Mouse (Mus musculus): ENCODE results near the gene Rad21l. TPM values are rescaled to one million over a fixed set of nuclear protein-coding genes. Genes with fewer than 3 reads are reported as not detected.
"Not testable (repeated sequence)": the region's sequence is repeated elsewhere in the genome, so short reads cannot be mapped to it uniquely, and the experiment has no call there.

Rad21l gene
- total RNA-seq, 1 experiment, result 0.13 TPM

DNA sequence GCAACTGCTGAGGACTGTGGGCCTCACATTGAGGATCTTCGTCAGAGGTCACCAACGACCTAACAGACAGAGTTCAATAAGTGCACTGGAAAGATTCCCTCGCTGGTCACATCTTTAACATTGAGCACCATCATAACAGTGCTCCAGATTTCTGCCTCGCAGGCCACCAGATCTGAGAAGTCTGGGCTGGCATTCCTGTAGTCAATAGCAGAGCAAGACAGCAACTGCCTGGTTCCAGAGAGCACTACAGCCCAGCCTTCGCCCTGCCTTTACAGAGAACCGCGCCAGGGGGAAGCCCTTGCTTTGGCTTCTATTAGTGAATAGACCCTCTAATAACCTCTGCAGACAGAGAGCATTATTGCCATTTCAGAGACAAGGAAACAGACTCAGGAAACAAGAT is 42.0 kb downstream of the Rad21l start:
- no peaks in the 10 kb centered on the region for H3K9me3 ChIP-seq (ENCODE audit: control insufficient read depth, insufficient read depth, low read depth, low read length)
- no peak overlapping the region for H3K27ac ChIP-seq (ENCODE audit: insufficient read depth, low read depth, low read length, poor library complexity, severe bottlenecking)
- no peak overlapping the region for H3K4me3 ChIP-seq (ENCODE audit: insufficient read depth in 1 of 2, low read depth in 1 of 2, low read length in 2 of 2, poor library complexity in 1 of 2, severe bottlenecking in 1 of 2)
- no peak for DNase-seq (ENCODE audit: low read depth, low spot score)
- no peaks in the 10 kb centered on the region for H3K36me3 ChIP-seq (ENCODE audit: control insufficient read depth, insufficient read depth, low read length, poor library complexity, severe bottlenecking)
- in situ Hi-C loops (cut with MboI; ENCODE audit: low sequenced_read_pairs in 2 of 2, unreplicated experiment in 2 of 2), result no loop called here
- H3K9ac ChIP-seq (ENCODE audit: insufficient read depth, low read depth, low read length, poor library complexity, severe bottlenecking), result no peak overlapping the region
- H3K4me1 ChIP-seq (ENCODE audit: control insufficient read depth in 2 of 2, insufficient read depth in 2 of 2, low read length in 2 of 2, poor library complexity in 1 of 2), result no peaks in the 10 kb centered on the region; a peak in 1 of 4 replicates
- TF ChIP-seq ZC3H11A (IDR thresholded peaks at IDR 0.05; ENCODE audit: borderline replicate concordance, low read depth, low read length), result no peak
- no peak for TF ChIP-seq CHD2 (IDR thresholded peaks at IDR 0.05; ENCODE audit: low read depth, low read length)
- TF ChIP-seq MAFK (IDR thresholded peaks at IDR 0.05; ENCODE audit: insufficient read depth, low read depth, low read length), result no peak
- no peak for TF ChIP-seq HCFC1 (IDR thresholded peaks at IDR 0.05; ENCODE audit: borderline replicate concordance, insufficient read depth, low read length)
- TF ChIP-seq ZNF384 (IDR thresholded peaks at IDR 0.05; ENCODE audit: low read depth, low read length), result no peak

- no peak for DNase-seq (ENCODE audit: low read depth, low spot score)
- no peak overlapping the region for H3K4me3 ChIP-seq (ENCODE audit: insufficient read depth in 1 of 2, low read depth in 1 of 2, low read length in 2 of 2, poor library complexity in 1 of 2, severe bottlenecking in 1 of 2)
- in situ Hi-C loops (cut with MboI; ENCODE audit: low sequenced_read_pairs in 2 of 2, unreplicated experiment in 2 of 2), result no loop called here
Measured at GRCm38 (mm10) chr2:151623776-151624175, 44.6 kb downstream of the Rad21l start.

GRCm38 (mm10) chr2:151616551-151617329 is 51.6 kb downstream of the Rad21l start:
- TF ChIP-seq MAFK (IDR thresholded peaks at IDR 0.05; ENCODE audit: insufficient read depth, low read depth, low read length), result no peak
- no peak for TF ChIP-seq ZNF384 (IDR thresholded peaks at IDR 0.05; ENCODE audit: low read depth, low read length)
- TF ChIP-seq ZC3H11A (IDR thresholded peaks at IDR 0.05; ENCODE audit: borderline replicate concordance, low read depth, low read length), result no peak
- TF ChIP-seq CHD2 (IDR thresholded peaks at IDR 0.05; ENCODE audit: low read depth, low read length), result no peak
- no peak for TF ChIP-seq HCFC1 (IDR thresholded peaks at IDR 0.05; ENCODE audit: borderline replicate concordance, insufficient read depth, low read length)
- in situ Hi-C loops (cut with MboI; ENCODE audit: low sequenced_read_pairs in 2 of 2, unreplicated experiment in 2 of 2), result no loop called here
- Histone ChIP-seq H3K27ac (ENCODE audit: insufficient read depth, low read depth, low read length, poor library complexity, severe bottlenecking) (no peak overlapping the region), H3K4me3 (ENCODE audit: insufficient read depth in 1 of 2, low read depth in 1 of 2, low read length in 2 of 2, poor library complexity in 1 of 2, severe bottlenecking in 1 of 2) (no peak overlapping the region), H3K36me3 (ENCODE audit: control insufficient read depth, insufficient read depth, low read length, poor library complexity, severe bottlenecking) (no peaks in the 10 kb centered on the region), H3K9ac (ENCODE audit: insufficient read depth, low read depth, low read length, poor library complexity, severe bottlenecking) (no peak overlapping the region), H3K9me3 (ENCODE audit: control insufficient read depth, insufficient read depth, low read depth, low read length) (no peaks in the 10 kb centered on the region), H3K4me1 (ENCODE audit: control insufficient read depth in 2 of 2, insufficient read depth in 2 of 2, low read length in 2 of 2, poor library complexity in 1 of 2) (no peaks in the 10 kb centered on the region)
- DNase-seq (ENCODE audit: low read depth, low spot score), result no peak

More at GRCm38 (mm10) chr2:151623776-151624175, 44.6 kb downstream of the Rad21l start:
- Histone ChIP-seq H3K9me3 (ENCODE audit: control insufficient read depth, insufficient read depth, low read depth, low read length) (no peaks in the 10 kb centered on the region), H3K9ac (ENCODE audit: insufficient read depth, low read depth, low read length, poor library complexity, severe bottlenecking) (no peak overlapping the region), H3K27ac (ENCODE audit: insufficient read depth, low read depth, low read length, poor library complexity, severe bottlenecking) (no peak overlapping the region), H3K4me1 (ENCODE audit: control insufficient read depth in 2 of 2, insufficient read depth in 2 of 2, low read length in 2 of 2, poor library complexity in 1 of 2) (no peaks in the 10 kb centered on the region), H3K36me3 (ENCODE audit: control insufficient read depth, insufficient read depth, low read length, poor library complexity, severe bottlenecking) (no peaks in the 10 kb centered on the region)
- TF ChIP-seq HCFC1 (IDR thresholded peaks at IDR 0.05; ENCODE audit: borderline replicate concordance, insufficient read depth, low read length), result no peak
- TF ChIP-seq ZNF384 (IDR thresholded peaks at IDR 0.05; ENCODE audit: low read depth, low read length), result no peak
- TF ChIP-seq MAFK (IDR thresholded peaks at IDR 0.05; ENCODE audit: insufficient read depth, low read depth, low read length), result no peak
- TF ChIP-seq CHD2 (IDR thresholded peaks at IDR 0.05; ENCODE audit: low read depth, low read length), result no peak
- TF ChIP-seq ZC3H11A (IDR thresholded peaks at IDR 0.05; ENCODE audit: borderline replicate concordance, low read depth, low read length), result no peak

DNA sequence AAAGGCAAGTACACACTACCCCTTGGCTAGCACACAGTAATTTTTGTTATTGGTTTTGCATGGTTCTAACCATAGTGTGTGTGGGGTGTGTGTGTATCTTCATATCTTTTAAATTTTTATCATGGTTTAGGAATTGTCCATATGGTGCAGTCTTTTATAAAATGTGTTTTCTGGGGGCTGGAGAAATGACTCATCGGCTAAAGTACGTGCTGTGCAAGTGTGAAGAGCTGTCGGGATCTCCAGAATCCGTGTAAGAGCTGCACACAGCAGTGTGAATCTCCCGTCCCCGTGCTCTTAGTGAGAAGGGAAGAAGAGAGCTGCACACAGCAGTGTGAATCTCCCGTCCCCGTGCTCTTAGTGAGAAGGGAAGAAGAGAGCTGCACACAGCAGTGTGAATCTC is 52.6 kb downstream of the Rad21l start:
- H3K9ac ChIP-seq (ENCODE audit: insufficient read depth, low read depth, low read length, poor library complexity, severe bottlenecking); DNase-seq (ENCODE audit: low read depth, low spot score); in situ Hi-C loops (cut with MboI; ENCODE audit: low sequenced_read_pairs in 2 of 2, unreplicated experiment in 2 of 2); H3K4me3 ChIP-seq (ENCODE audit: insufficient read depth in 1 of 2, low read depth in 1 of 2, low read length in 2 of 2, poor library complexity in 1 of 2, severe bottlenecking in 1 of 2); H3K4me1 ChIP-seq (ENCODE audit: control insufficient read depth in 2 of 2, insufficient read depth in 2 of 2, low read length in 2 of 2, poor library complexity in 1 of 2); H3K9me3 ChIP-seq (ENCODE audit: control insufficient read depth, insufficient read depth, low read depth, low read length); H3K27ac ChIP-seq (ENCODE audit: insufficient read depth, low read depth, low read length, poor library complexity, severe bottlenecking); H3K36me3 ChIP-seq (ENCODE audit: control insufficient read depth, insufficient read depth, low read length, poor library complexity, severe bottlenecking): not testable (repeated sequence)

DNA sequence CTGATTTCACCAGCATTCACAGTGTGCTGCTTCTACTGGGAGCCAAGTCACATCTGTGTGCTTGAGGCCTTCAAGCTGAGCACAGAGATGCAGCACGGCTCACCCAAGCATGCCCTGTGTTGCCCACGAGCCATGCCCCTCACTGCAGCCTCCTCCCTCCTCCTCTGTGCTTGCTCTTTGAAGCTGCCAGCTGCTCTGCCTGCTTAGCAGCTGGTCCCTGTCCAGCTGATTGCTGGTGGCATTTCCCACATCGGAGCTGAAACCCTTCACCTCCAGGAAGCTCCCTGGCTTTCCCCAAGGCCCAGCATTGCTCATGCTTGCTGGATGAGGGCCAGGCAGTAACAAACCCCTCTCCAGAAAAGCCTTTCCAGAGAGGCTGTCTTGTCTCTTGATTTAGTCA is 58.4 kb downstream of the Rad21l start:
- in situ Hi-C loops (cut with MboI; ENCODE audit: low sequenced_read_pairs in 2 of 2, unreplicated experiment in 2 of 2), result no loop called here
- Histone ChIP-seq H3K27ac (ENCODE audit: insufficient read depth, low read depth, low read length, poor library complexity, severe bottlenecking) (no peak overlapping the region), H3K4me1 (ENCODE audit: control insufficient read depth in 2 of 2, insufficient read depth in 2 of 2, low read length in 2 of 2, poor library complexity in 1 of 2) (peaks cover 0 to 6% of the 10 kb centered on the region in 2 experiments; a peak in 1 of 4 replicates), H3K9me3 (ENCODE audit: control insufficient read depth, insufficient read depth, low read depth, low read length) (no peaks in the 10 kb centered on the region), H3K9ac (ENCODE audit: insufficient read depth, low read depth, low read length, poor library complexity, severe bottlenecking) (no peak overlapping the region), H3K36me3 (ENCODE audit: control insufficient read depth, insufficient read depth, low read length, poor library complexity, severe bottlenecking) (no peaks in the 10 kb centered on the region), H3K4me3 (ENCODE audit: insufficient read depth in 1 of 2, low read depth in 1 of 2, low read length in 2 of 2, poor library complexity in 1 of 2, severe bottlenecking in 1 of 2) (no peak overlapping the region)
- TF ChIP-seq ZC3H11A (IDR thresholded peaks at IDR 0.05; ENCODE audit: borderline replicate concordance, low read depth, low read length) (no peak), MAFK (IDR thresholded peaks at IDR 0.05; ENCODE audit: insufficient read depth, low read depth, low read length) (no peak), HCFC1 (IDR thresholded peaks at IDR 0.05; ENCODE audit: borderline replicate concordance, insufficient read depth, low read length) (no peak), ZNF384 (IDR thresholded peaks at IDR 0.05; ENCODE audit: low read depth, low read length) (no peak), CHD2 (IDR thresholded peaks at IDR 0.05; ENCODE audit: low read depth, low read length) (no peak)
- DNase-seq (ENCODE audit: low read depth, low spot score), result no peak

Measured in ES-E14 (cell line).